Mouse (Mus musculus) kidney, adult 2 months (tissue): ENCODE results near the gene Rpusd1.

ENCODE experiments used
- CTCF ChIP-seq: fragments of 200-500 bp; conservative IDR thresholded peaks from 2 replicates; pipeline ENCODE4 v1.5.1; 2011; ENCODE audit warnings: low read depth, mild to moderate bottlenecking, control low read depth, low read length, moderate library complexity, mixed read lengths; ENCODE audit not compliant: insufficient read depth, insufficient read length
- POLR2A ChIP-seq: fragments of 200-500 bp; IDR thresholded peaks from one replicate; pipeline ENCODE4 v1.6.1; 2011; ENCODE audit warnings: low read depth, low read length, control low read depth

DNA sequence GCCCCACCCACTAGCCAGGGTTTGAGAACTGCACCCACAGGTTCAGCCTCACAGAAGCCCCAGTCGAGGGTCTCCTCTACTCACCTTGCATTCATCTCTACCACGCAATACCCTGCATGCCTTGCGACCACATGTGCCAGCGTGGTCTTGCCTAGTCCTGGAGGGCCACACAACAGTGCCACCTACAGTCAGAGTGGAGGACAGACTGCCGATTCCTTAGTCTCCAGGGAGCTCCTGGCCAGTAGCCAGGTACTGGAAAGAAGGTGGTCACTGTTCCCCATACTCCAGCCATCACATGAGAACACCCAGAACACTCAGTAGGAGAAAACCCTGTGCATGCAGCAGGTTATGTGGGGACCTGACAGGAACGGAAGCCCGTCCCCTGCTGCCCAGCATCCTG lies 3.6 kb upstream of the Rpusd1 start:
- no peak for TF ChIP-seq CTCF
- TF ChIP-seq POLR2A = no peak
